Mouse (Mus musculus): Measurements from ENCODE around the gene Col2a1. TPM values are rescaled to one million over a fixed set of nuclear protein-coding genes. Genes with fewer than 3 reads are reported as not detected.

The Col2a1 gene
- total and polyA plus RNA-seq, 2 experiments from 2014 or later = 4.9 to 28.3 TPM

GRCm38 (mm10) chr15:97989544-97989943 is 15.0 kb downstream of the Col2a1 start:
- TF ChIP-seq CTCF (IDR thresholded peaks at IDR 0.05; ENCODE audit: low read depth) = no peak
- H3K9me3 ChIP-seq (ENCODE audit: low read length) = no peaks in the 10 kb centered on the region
- H3K4me3 ChIP-seq (ENCODE audit: low read depth, low read length) = no peak overlapping the region
- DNase-seq (no peak), ATAC-seq (no peak)
- WGBS = 42% methylated on average over 1 of the region's 1 CpGs
- H3K4me2 ChIP-seq (ENCODE audit: low read depth) = no peak overlapping the region
- H3K36me3 ChIP-seq (ENCODE audit: insufficient read depth) = no peaks in the 10 kb centered on the region
- H3K27ac ChIP-seq (ENCODE audit: low read depth, low read length) = no peak overlapping the region
- H3K9ac ChIP-seq = no peak overlapping the region
- H3K27me3 ChIP-seq (ENCODE audit: insufficient read depth, low read length) = no peaks in the 10 kb centered on the region
- peaks cover 9% of the 10 kb centered on the region for H3K4me1 ChIP-seq (ENCODE audit: insufficient read depth)

GRCm38 (mm10) chr15:97981560-97981959 is 22.9 kb downstream of the Col2a1 start:
- Histone ChIP-seq H3K4me1 (ENCODE audit: insufficient read depth) (no peaks in the 10 kb centered on the region), H3K27me3 (ENCODE audit: insufficient read depth, low read length) (no peaks in the 10 kb centered on the region), H3K9me3 (ENCODE audit: low read length) (no peaks in the 10 kb centered on the region), H3K9ac (no peak overlapping the region), H3K27ac (ENCODE audit: low read depth, low read length) (no peak overlapping the region), H3K4me3 (ENCODE audit: low read depth, low read length) (no peak overlapping the region), H3K36me3 (ENCODE audit: insufficient read depth) (peaks cover 3% of the 10 kb centered on the region; the same call in 1 of the 2 replicates), H3K4me2 (ENCODE audit: low read depth) (no peak overlapping the region)
- DNase-seq = no peak
- WGBS = 90% methylated on average over 6 of the region's 6 CpGs
- no peak for ATAC-seq
- no peak for TF ChIP-seq CTCF (IDR thresholded peaks at IDR 0.05; ENCODE audit: low read depth)

GRCm38 (mm10) chr15:97973248-97974005 is 31.1 kb downstream of the Col2a1 start:
- Histone ChIP-seq H3K4me3 (ENCODE audit: low read depth, low read length) (no peak overlapping the region), H3K4me2 (ENCODE audit: low read depth) (no peak overlapping the region), H3K9me3 (ENCODE audit: low read length) (no peaks in the 10 kb centered on the region), H3K27ac (ENCODE audit: low read depth, low read length) (no peak overlapping the region), H3K36me3 (ENCODE audit: insufficient read depth) (peaks cover 3% of the 10 kb centered on the region; the same call in 1 of the 2 replicates), H3K4me1 (ENCODE audit: insufficient read depth) (no peaks in the 10 kb centered on the region), H3K9ac (no peak overlapping the region), H3K27me3 (ENCODE audit: insufficient read depth, low read length) (no peaks in the 10 kb centered on the region)
- no peak for TF ChIP-seq CTCF (IDR thresholded peaks at IDR 0.05; ENCODE audit: low read depth)
- ATAC-seq (no peak), DNase-seq (no peak)
- WGBS = 28% methylated on average over 11 of the region's 11 CpGs

- no peaks in the 10 kb centered on the region for H3K9me3 ChIP-seq (ENCODE audit: low read length)
- ATAC-seq = no peak
- peaks cover 3% of the 10 kb centered on the region; the same call in 1 of the 2 replicates for H3K36me3 ChIP-seq (ENCODE audit: insufficient read depth)
- H3K4me3 ChIP-seq (ENCODE audit: low read depth, low read length) = no peak overlapping the region
- H3K4me1 ChIP-seq (ENCODE audit: insufficient read depth) = no peaks in the 10 kb centered on the region
- no peak overlapping the region for H3K4me2 ChIP-seq (ENCODE audit: low read depth)
- no peak overlapping the region for H3K27ac ChIP-seq (ENCODE audit: low read depth, low read length)
- DNase-seq = no peak
- no peak for TF ChIP-seq CTCF (IDR thresholded peaks at IDR 0.05; ENCODE audit: low read depth)
- WGBS = 87% methylated on average over 6 of the region's 6 CpGs
- H3K9ac ChIP-seq = no peak overlapping the region
- no peaks in the 10 kb centered on the region for H3K27me3 ChIP-seq (ENCODE audit: insufficient read depth, low read length)
These were observed 31.9 kb downstream of the Col2a1 start for GRCm38 (mm10) chr15:97972580-97972979.

- H3K4me3 ChIP-seq (ENCODE audit: low read depth, low read length) = no peak overlapping the region
- no peak overlapping the region for H3K4me2 ChIP-seq (ENCODE audit: low read depth)
- 44% methylated on average over 6 of the region's 6 CpGs for WGBS
- H3K27ac ChIP-seq (ENCODE audit: low read depth, low read length) = no peak overlapping the region
- no peaks in the 10 kb centered on the region for H3K27me3 ChIP-seq (ENCODE audit: insufficient read depth, low read length)
- ATAC-seq (no peak), DNase-seq (peak; percentile 20)
- no peaks in the 10 kb centered on the region for H3K36me3 ChIP-seq (ENCODE audit: insufficient read depth)
- H3K9ac ChIP-seq = no peak overlapping the region
- H3K4me1 ChIP-seq (ENCODE audit: insufficient read depth) = peaks cover 3% of the 10 kb centered on the region; the same call in 1 of the 2 replicates
- peak; percentile 77 for TF ChIP-seq CTCF (IDR thresholded peaks at IDR 0.05; ENCODE audit: low read depth)
- H3K9me3 ChIP-seq (ENCODE audit: low read length) = no peaks in the 10 kb centered on the region
These were observed 34.2 kb downstream of the Col2a1 start for GRCm38 (mm10) chr15:97970299-97970698.

- Histone ChIP-seq H3K27ac (ENCODE audit: low read depth, low read length) (no peak overlapping the region), H3K4me2 (ENCODE audit: low read depth) (peak overlapping the region; percentile 82), H3K9me3 (ENCODE audit: low read length) (no peaks in the 10 kb centered on the region), H3K36me3 (ENCODE audit: insufficient read depth) (no peaks in the 10 kb centered on the region), H3K4me3 (ENCODE audit: low read depth, low read length) (peak overlapping the region; percentile 74), H3K4me1 (ENCODE audit: insufficient read depth) (peaks cover 10% of the 10 kb centered on the region), H3K9ac (peak overlapping the region; percentile 76; the same call in 1 of the 2 replicates), H3K27me3 (ENCODE audit: insufficient read depth, low read length) (no peaks in the 10 kb centered on the region)
- 56% methylated on average over 17 of the region's 17 CpGs for WGBS
- ATAC-seq (0 out of 2 replicates have a peak, but pooled peaks have one; percentile 14), DNase-seq (peak; percentile 35)
- no peak for TF ChIP-seq CTCF (IDR thresholded peaks at IDR 0.05; ENCODE audit: low read depth)
These were observed 39.0 kb downstream of the Col2a1 start for GRCm38 (mm10) chr15:97965311-97966045.

GRCm38 (mm10) chr15:97964836-97965187 is 39.7 kb downstream of the Col2a1 start:
- DNase-seq (no peak), ATAC-seq (no peak)
- Histone ChIP-seq H3K4me1 (ENCODE audit: insufficient read depth) (peaks cover 10% of the 10 kb centered on the region), H3K9me3 (ENCODE audit: low read length) (no peaks in the 10 kb centered on the region), H3K9ac (peak overlapping the region; percentile 76), H3K4me3 (ENCODE audit: low read depth, low read length) (peak overlapping the region; percentile 74), H3K27ac (ENCODE audit: low read depth, low read length) (peak overlapping the region; percentile 79; the same call in 1 of the 2 replicates), H3K27me3 (ENCODE audit: insufficient read depth, low read length) (no peaks in the 10 kb centered on the region), H3K4me2 (ENCODE audit: low read depth) (peak overlapping the region; percentile 82), H3K36me3 (ENCODE audit: insufficient read depth) (no peaks in the 10 kb centered on the region)
- no peak for TF ChIP-seq CTCF (IDR thresholded peaks at IDR 0.05; ENCODE audit: low read depth)
- 10% methylated on average over 7 of the region's 7 CpGs for WGBS

Measured in forebrain, postnatal 0 days (tissue).